Mouse (Mus musculus) embryonic fibroblast, embryonic 13.5 days (primary cell): ENCODE data around the gene Ccdc151.

Source experiments
- CTCF ChIP-seq: IDR thresholded peaks from 2 replicates; pipeline ENCODE4 v1.5.1; 2011; ENCODE audit warnings: mild to moderate bottlenecking, control low read depth, low read length, moderate library complexity, borderline replicate concordance; ENCODE audit not compliant: insufficient read depth
- POLR2A ChIP-seq: IDR thresholded peaks from 2 replicates; pipeline ENCODE4 v1.6.1; 2011; ENCODE audit warnings: low read depth, mild to moderate bottlenecking, control low read depth, low read length, moderate library complexity

- TF ChIP-seq POLR2A (no peak), CTCF (no peak)
Observed at GRCm38 (mm10) chr9:21978398-21979128, 23.9 kb downstream of the Ccdc151 start.
